Mouse (Mus musculus): ENCODE results near the gene Tma16. TPM values are rescaled to one million over a fixed set of nuclear protein-coding genes. Genes with fewer than 3 reads are reported as not detected.

Gene Tma16
- polyA plus RNA-seq, 1 experiment from 2014 or later: 14.5 TPM

GRCm38 (mm10) chr8:66494496-66494895, 8.2 kb upstream of the Tma16 start:
- H3K4me2 ChIP-seq: no peak overlapping the region
- ATAC-seq (ENCODE audit: insufficient read depth) (no peak), DNase-seq (no peak)
- WGBS: 62% methylated on average over 2 of the region's 2 CpGs
- TF ChIP-seq CTCF (IDR thresholded peaks at IDR 0.05; ENCODE audit: low read depth): no peak
- H3K4me3 ChIP-seq (ENCODE audit: low read depth, low read length): no peak overlapping the region
- H3K27me3 ChIP-seq (ENCODE audit: insufficient read depth, low read length): no peaks in the 10 kb centered on the region
- no peaks in the 10 kb centered on the region for H3K36me3 ChIP-seq (ENCODE audit: insufficient read depth)
- H3K9me3 ChIP-seq (ENCODE audit: low read depth, low read length): no peaks in the 10 kb centered on the region
- H3K9ac ChIP-seq: no peak overlapping the region
- no peaks in the 10 kb centered on the region for H3K4me1 ChIP-seq (ENCODE audit: insufficient read depth)
- no peak overlapping the region for H3K27ac ChIP-seq (ENCODE audit: low read depth)

GRCm38 (mm10) chr8:66490624-66491023, 4.3 kb upstream of the Tma16 start:
- TF ChIP-seq CTCF (IDR thresholded peaks at IDR 0.05; ENCODE audit: low read depth): no peak

GRCm38 (mm10) chr8:66488556-66488955, 2.2 kb upstream of the Tma16 start:
- no peaks in the 10 kb centered on the region for H3K9me3 ChIP-seq (ENCODE audit: low read depth, low read length)
- H3K9ac ChIP-seq: no peak overlapping the region
- no peak for ATAC-seq (ENCODE audit: insufficient read depth)
- H3K36me3 ChIP-seq (ENCODE audit: insufficient read depth): 0 out of 2 replicates have a peak, but pooled peaks cover 4% of the 10 kb centered on the region
- TF ChIP-seq CTCF (IDR thresholded peaks at IDR 0.05; ENCODE audit: low read depth): no peak
- H3K4me1 ChIP-seq (ENCODE audit: insufficient read depth): no peaks in the 10 kb centered on the region
- no peak for DNase-seq
- no peaks in the 10 kb centered on the region for H3K27me3 ChIP-seq (ENCODE audit: insufficient read depth, low read length)
- no peak overlapping the region for H3K27ac ChIP-seq (ENCODE audit: low read depth)
- no peak overlapping the region for H3K4me2 ChIP-seq
- whole genome bisulfite sequencing: 46% methylated on average over 3 of the region's 3 CpGs
- no peak overlapping the region for H3K4me3 ChIP-seq (ENCODE audit: low read depth, low read length)

More at GRCm38 (mm10) chr8:66490624-66491023, 4.3 kb upstream of the Tma16 start:
- ATAC-seq (ENCODE audit: insufficient read depth) (no peak), DNase-seq (no peak)
- no peak overlapping the region for H3K9ac ChIP-seq
- no peaks in the 10 kb centered on the region for H3K4me1 ChIP-seq (ENCODE audit: insufficient read depth)
- no peaks in the 10 kb centered on the region for H3K27me3 ChIP-seq (ENCODE audit: insufficient read depth, low read length)
- no peak overlapping the region for H3K4me2 ChIP-seq
- H3K27ac ChIP-seq (ENCODE audit: low read depth): no peak overlapping the region
- 77% methylated on average over 4 of the region's 4 CpGs for WGBS
- H3K36me3 ChIP-seq (ENCODE audit: insufficient read depth): no peaks in the 10 kb centered on the region
- H3K9me3 ChIP-seq (ENCODE audit: low read depth, low read length): no peaks in the 10 kb centered on the region
- no peak overlapping the region for H3K4me3 ChIP-seq (ENCODE audit: low read depth, low read length)

- peaks cover 60% of the 10 kb centered on the region for H3K36me3 ChIP-seq (ENCODE audit: insufficient read depth)
- no peaks in the 10 kb centered on the region for H3K27me3 ChIP-seq (ENCODE audit: insufficient read depth, low read length)
- no peak overlapping the region for H3K9ac ChIP-seq
- H3K27ac ChIP-seq (ENCODE audit: low read depth): no peak overlapping the region
- TF ChIP-seq CTCF (IDR thresholded peaks at IDR 0.05; ENCODE audit: low read depth): no peak
- H3K4me3 ChIP-seq (ENCODE audit: low read depth, low read length): no peak overlapping the region
- no peaks in the 10 kb centered on the region for H3K4me1 ChIP-seq (ENCODE audit: insufficient read depth)
- no peaks in the 10 kb centered on the region for H3K9me3 ChIP-seq (ENCODE audit: low read depth, low read length)
- 92% methylated on average over 3 of the region's 3 CpGs for WGBS
- DNase-seq (no peak), ATAC-seq (ENCODE audit: insufficient read depth) (no peak)
- no peak overlapping the region for H3K4me2 ChIP-seq
Observed at GRCm38 (mm10) chr8:66476880-66477279, 9.4 kb downstream of the Tma16 start.

GRCm38 (mm10) chr8:66469821-66470220, 16.5 kb downstream of the Tma16 start:
- Histone ChIP-seq H3K9ac (no peak overlapping the region), H3K4me3 (ENCODE audit: low read depth, low read length) (no peak overlapping the region), H3K4me2 (no peak overlapping the region), H3K27ac (ENCODE audit: low read depth) (no peak overlapping the region), H3K9me3 (ENCODE audit: low read depth, low read length) (no peaks in the 10 kb centered on the region), H3K4me1 (ENCODE audit: insufficient read depth) (no peaks in the 10 kb centered on the region), H3K36me3 (ENCODE audit: insufficient read depth) (no peaks in the 10 kb centered on the region), H3K27me3 (ENCODE audit: insufficient read depth, low read length) (no peaks in the 10 kb centered on the region)
- no peak for TF ChIP-seq CTCF (IDR thresholded peaks at IDR 0.05; ENCODE audit: low read depth)
- DNase-seq: no peak
- no peak for ATAC-seq (ENCODE audit: insufficient read depth)
- WGBS: 63% methylated on average over 3 of the region's 3 CpGs

GRCm38 (mm10) chr8:66457057-66457456, 29.3 kb downstream of the Tma16 start:
- TF ChIP-seq CTCF (IDR thresholded peaks at IDR 0.05; ENCODE audit: low read depth): peak; percentile 29; the same call in 1 of the 2 replicates
- Histone ChIP-seq H3K36me3 (ENCODE audit: insufficient read depth) (no peaks in the 10 kb centered on the region), H3K27ac (ENCODE audit: low read depth) (no peak overlapping the region), H3K9ac (no peak overlapping the region), H3K4me3 (ENCODE audit: low read depth, low read length) (no peak overlapping the region), H3K27me3 (ENCODE audit: insufficient read depth, low read length) (no peaks in the 10 kb centered on the region), H3K9me3 (ENCODE audit: low read depth, low read length) (no peaks in the 10 kb centered on the region), H3K4me2 (no peak overlapping the region), H3K4me1 (ENCODE audit: insufficient read depth) (no peaks in the 10 kb centered on the region)
- DNase-seq: peak; percentile 7
- ATAC-seq (ENCODE audit: insufficient read depth): no peak

- Histone ChIP-seq H3K27ac (ENCODE audit: low read depth) (no peak overlapping the region), H3K9me3 (ENCODE audit: low read depth, low read length) (no peaks in the 10 kb centered on the region), H3K4me3 (ENCODE audit: low read depth, low read length) (no peak overlapping the region), H3K4me1 (ENCODE audit: insufficient read depth) (no peaks in the 10 kb centered on the region), H3K4me2 (no peak overlapping the region), H3K36me3 (ENCODE audit: insufficient read depth) (no peaks in the 10 kb centered on the region), H3K9ac (no peak overlapping the region), H3K27me3 (ENCODE audit: insufficient read depth, low read length) (no peaks in the 10 kb centered on the region)
- TF ChIP-seq CTCF (IDR thresholded peaks at IDR 0.05; ENCODE audit: low read depth): peak; percentile 67
- ATAC-seq (ENCODE audit: insufficient read depth) (no peak), DNase-seq (peak; percentile 56)
- WGBS: 22% methylated on average over 5 of the region's 5 CpGs
Observed at GRCm38 (mm10) chr8:66450691-66451090, 35.6 kb downstream of the Tma16 start.

- Histone ChIP-seq H3K4me1 (ENCODE audit: insufficient read depth) (no peaks in the 10 kb centered on the region), H3K4me2 (no peak overlapping the region), H3K27me3 (ENCODE audit: insufficient read depth, low read length) (no peaks in the 10 kb centered on the region), H3K36me3 (ENCODE audit: insufficient read depth) (no peaks in the 10 kb centered on the region), H3K9me3 (ENCODE audit: low read depth, low read length) (no peaks in the 10 kb centered on the region), H3K27ac (ENCODE audit: low read depth) (no peak overlapping the region), H3K4me3 (ENCODE audit: low read depth, low read length) (no peak overlapping the region), H3K9ac (no peak overlapping the region)
- ATAC-seq (ENCODE audit: insufficient read depth) (no peak), DNase-seq (no peak)
- TF ChIP-seq CTCF (IDR thresholded peaks at IDR 0.05; ENCODE audit: low read depth): no peak
- 68% methylated on average over 3 of the region's 3 CpGs for WGBS
Observed at GRCm38 (mm10) chr8:66445351-66445750, 41.0 kb downstream of the Tma16 start.
